ENCODE assay signal across 18 mouse cellular contexts in genomic region chr1:34277259-34277658, GRCm38 (mm10).
DNase-seq lines count a peak whose midpoint lies in the region; ATAC-seq and TF ChIP-seq lines count a peak whose summit lies in the region.
"Had no signal": no experiment of that assay in that cellular context is flagged by ENCODE, and none has a peak within 500 bp of the region (broad histone marks: within the 10 kb centered on the region; RNA-seq: fewer than 3 reads in every experiment).

No protein-coding gene starts in this region.

- no peak for TF ChIP-seq CTCF in hindbrain, postnatal 0 days (IDR thresholded peaks at IDR 0.05; ENCODE audit: low read depth)
- TF ChIP-seq CTCF in kidney, adult 2 months (conservative IDR thresholded peaks at IDR 0.05; ENCODE audit: insufficient read depth, insufficient read length, low read depth, low read length), result no peak

- H3K9ac ChIP-seq in hindbrain, postnatal 0 days (replicated peaks; ENCODE audit: low read length), result no peak overlapping the region
- H3K9ac ChIP-seq in hindbrain, embryonic 13.5 days, result no peak overlapping the region
- H3K9ac ChIP-seq: forebrain, embryonic 15.5 days; hindbrain, embryonic 12.5 days; intestine, embryonic 15.5 days; kidney, embryonic 15.5 days had no signal

- H3K9me3 ChIP-seq in hindbrain, postnatal 0 days (ENCODE audit: low read length), result no peaks in the 10 kb centered on the region
- H3K9me3 ChIP-seq in hindbrain, embryonic 13.5 days, result no peaks in the 10 kb centered on the region
- H3K9me3 ChIP-seq: forebrain, embryonic 15.5 days; hindbrain, embryonic 12.5 days; intestine, embryonic 15.5 days; kidney, embryonic 15.5 days had no signal

- no peak for ATAC-seq in hindbrain, postnatal 0 days
- ATAC-seq in hindbrain, embryonic 13.5 days (ENCODE audit: low FRiP score), result no peak
- ATAC-seq: activated CD4-positive, CD25-positive, alpha-beta regulatory T cell, adult 4 months; forebrain, embryonic 15.5 days; intestine, embryonic 15.5 days; Patski had no signal

- no peaks in the 10 kb centered on the region for H3K27me3 ChIP-seq in hindbrain, postnatal 0 days (ENCODE audit: insufficient read depth, low read length)
- no peaks in the 10 kb centered on the region for H3K27me3 ChIP-seq in hindbrain, embryonic 13.5 days
- H3K27me3 ChIP-seq in kidney, adult 2 months (replicated peaks; ENCODE audit: control insufficient read depth, insufficient read depth, low read length), result no peaks in the 10 kb centered on the region
- H3K27me3 ChIP-seq: forebrain, embryonic 15.5 days; hindbrain, embryonic 12.5 days; intestine, embryonic 15.5 days; kidney, embryonic 15.5 days; Patski had no signal

- H3K4me2 ChIP-seq in hindbrain, postnatal 0 days (ENCODE audit: low read depth, low read length), result no peak overlapping the region
- H3K4me2 ChIP-seq in hindbrain, embryonic 13.5 days, result no peak overlapping the region
- H3K4me2 ChIP-seq: forebrain, embryonic 15.5 days; hindbrain, embryonic 12.5 days; intestine, embryonic 15.5 days; kidney, embryonic 15.5 days had no signal

- H3K4me1 ChIP-seq in hindbrain, postnatal 0 days (ENCODE audit: insufficient read depth, low read length), result no peaks in the 10 kb centered on the region
- H3K4me1 ChIP-seq in hindbrain, embryonic 13.5 days (replicated peaks), result no peaks in the 10 kb centered on the region
- H3K4me1 ChIP-seq in kidney, adult 2 months (ENCODE audit: control insufficient read depth, insufficient read depth, low read length), result no peaks in the 10 kb centered on the region
- H3K4me1 ChIP-seq: forebrain, embryonic 15.5 days; hindbrain, embryonic 12.5 days; intestine, embryonic 15.5 days; kidney, embryonic 15.5 days had no signal

- H3K36me3 ChIP-seq in hindbrain, postnatal 0 days (ENCODE audit: insufficient read depth, low read length), result peaks cover 42% of the 10 kb centered on the region
- peaks cover 93% of the 10 kb centered on the region for H3K36me3 ChIP-seq in hindbrain, embryonic 13.5 days
- H3K36me3 ChIP-seq in kidney, adult 2 months (ENCODE audit: control insufficient read depth, insufficient read depth, low read length), result peaks cover 2% of the 10 kb centered on the region

- no peak overlapping the region for H3K4me3 ChIP-seq in hindbrain, postnatal 0 days (ENCODE audit: low read length)
- H3K4me3 ChIP-seq in hindbrain, embryonic 13.5 days, result no peak overlapping the region
- H3K4me3 ChIP-seq in kidney, adult 2 months (ENCODE audit: insufficient read depth, low read depth, low read length), result no peak overlapping the region
- H3K4me3 ChIP-seq: forebrain, embryonic 15.5 days; hindbrain, embryonic 12.5 days; intestine, embryonic 15.5 days; kidney, embryonic 15.5 days had no signal

- no peak overlapping the region for H3K27ac ChIP-seq in hindbrain, postnatal 0 days
- H3K27ac ChIP-seq in hindbrain, embryonic 13.5 days, result no peak overlapping the region
- no peak overlapping the region for H3K27ac ChIP-seq in kidney, adult 2 months (ENCODE audit: insufficient read depth, low read depth, low read length)
- H3K27ac ChIP-seq: forebrain, embryonic 15.5 days; hindbrain, embryonic 12.5 days; intestine, embryonic 15.5 days; kidney, embryonic 15.5 days had no signal

- peak; percentile 41 for DNase-seq in cerebellum, adult 9-10 months
- DNase-seq in cerebellum, adult 18-20 months, result no peak
- peak; percentile 39 to 59 for DNase-seq in cerebellum, postnatal 25 days
- DNase-seq in cerebellum, postnatal 4 days (ENCODE audit: low spot score in 2 of 2), result no peak
- peak; percentile 9 for DNase-seq in hindbrain, postnatal 0 days (ENCODE audit: low spot score)
- DNase-seq in kidney, adult 2 months, result no peak
- DNase-seq: adrenal gland, postnatal 14 days; gastrocnemius, postnatal 25 days; heart, postnatal 10 days; heart, postnatal 4 days; kidney, adult 18-20 months had no signal

- no peak for TF ChIP-seq POLR2A in kidney, adult 2 months (IDR thresholded peaks at IDR 0.05; ENCODE audit: low read depth, low read length)

- WGBS in hindbrain, postnatal 0 days, result 73% methylated on average over 8 of the region's 8 CpGs
- 87% methylated on average over 8 of the region's 8 CpGs for WGBS in hindbrain, embryonic 13.5 days
- 88% methylated on average over 8 of the region's 8 CpGs for WGBS in kidney, adult 2 months

Comparison
In these comparisons a context has a peak if more than half of its experiments do, and no peak if none do; other contexts are left out.
1. DNase-seq: peak in cerebellum, adult 9-10 months (single experiment), cerebellum, postnatal 25 days (2 of 2) and hindbrain, postnatal 0 days (single experiment); none in cerebellum, adult 18-20 months (0 of 2), cerebellum, postnatal 4 days (0 of 2) and kidney, adult 2 months (single experiment).